Mouse (Mus musculus): ENCODE measurements around the gene Allc. TPM values are rescaled to one million over a fixed set of nuclear protein-coding genes. Genes with fewer than 3 reads are reported as not detected.

The Allc gene
- polyA plus RNA-seq, 1 experiment from 2014 or later: not detected

DNA sequence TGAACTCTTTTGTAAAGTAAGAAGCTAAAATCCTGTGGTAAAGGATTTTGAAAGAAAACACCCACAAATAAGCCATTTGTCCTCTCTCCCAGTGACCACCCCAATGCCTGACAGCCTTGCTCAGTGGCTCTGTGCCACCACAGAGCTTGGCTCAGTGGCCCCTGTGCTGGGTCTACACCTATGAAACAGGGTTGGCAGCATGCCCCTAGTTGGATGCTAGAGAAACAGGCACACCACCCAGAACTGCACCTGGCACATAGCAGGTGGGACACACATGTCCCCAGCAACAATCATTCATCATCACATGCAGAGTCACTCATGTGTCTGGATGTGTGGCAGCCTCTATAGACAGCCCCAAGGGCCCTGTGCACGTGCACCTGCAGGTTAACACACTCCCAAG is 21.2 kb upstream of the Allc start:
- Histone ChIP-seq H3K4me2 (ENCODE audit: low read length) (no peak overlapping the region), H3K27me3 (ENCODE audit: insufficient read depth, low read length) (no peaks in the 10 kb centered on the region), H3K4me3 (replicated peaks; ENCODE audit: low read depth, low read length) (no peak overlapping the region), H3K36me3 (ENCODE audit: insufficient read depth, low read length) (no peaks in the 10 kb centered on the region), H3K9me3 (replicated peaks; ENCODE audit: low read length) (no peaks in the 10 kb centered on the region), H3K4me1 (replicated peaks; ENCODE audit: insufficient read depth, low read length) (no peaks in the 10 kb centered on the region), H3K9ac (ENCODE audit: low read depth, low read length) (no peak overlapping the region), H3K27ac (no peak overlapping the region)
- DNase-seq (ENCODE audit: low spot score): no peak
- ATAC-seq (replicated peaks; ENCODE audit: low FRiP score, low read depth): no peak
- WGBS: 36% methylated on average over 1 of the region's 1 CpGs
- TF ChIP-seq CTCF (IDR thresholded peaks at IDR 0.05; ENCODE audit: low read depth): no peak

DNA sequence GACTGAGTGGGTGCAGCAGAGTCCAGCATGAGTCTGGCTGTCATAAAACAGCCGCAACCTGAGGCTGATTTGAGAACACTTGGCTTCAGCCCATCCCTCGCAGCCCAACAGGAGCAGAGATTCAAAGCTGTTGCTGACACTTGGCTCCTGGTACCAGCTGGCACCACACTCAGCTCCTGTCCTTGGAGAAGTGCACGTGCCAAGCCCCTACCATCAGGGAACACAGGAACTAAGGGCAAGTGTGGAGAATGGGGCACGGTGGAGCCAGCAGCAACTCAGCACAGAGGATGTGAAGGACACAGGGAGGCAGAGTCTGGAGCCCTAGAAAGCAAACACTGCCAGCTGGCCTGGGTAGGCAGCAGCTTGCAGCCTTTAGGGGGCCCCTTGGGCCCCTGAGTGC is 19.9 kb upstream of the Allc start:
- TF ChIP-seq CTCF (IDR thresholded peaks at IDR 0.05; ENCODE audit: low read depth): no peak
- H3K9ac ChIP-seq (ENCODE audit: low read depth, low read length): no peak overlapping the region
- no peaks in the 10 kb centered on the region for H3K4me1 ChIP-seq (replicated peaks; ENCODE audit: insufficient read depth, low read length)
- no peak overlapping the region for H3K4me3 ChIP-seq (replicated peaks; ENCODE audit: low read depth, low read length)
- no peak overlapping the region for H3K4me2 ChIP-seq (ENCODE audit: low read length)
- H3K36me3 ChIP-seq (ENCODE audit: insufficient read depth, low read length): no peaks in the 10 kb centered on the region
- H3K9me3 ChIP-seq (replicated peaks; ENCODE audit: low read length): no peaks in the 10 kb centered on the region
- H3K27ac ChIP-seq: no peak overlapping the region
- no peak for ATAC-seq (replicated peaks; ENCODE audit: low FRiP score, low read depth)
- 14% methylated on average over 4 of the region's 4 CpGs for WGBS
- DNase-seq (ENCODE audit: low spot score): no peak
- H3K27me3 ChIP-seq (ENCODE audit: insufficient read depth, low read length): no peaks in the 10 kb centered on the region

DNA sequence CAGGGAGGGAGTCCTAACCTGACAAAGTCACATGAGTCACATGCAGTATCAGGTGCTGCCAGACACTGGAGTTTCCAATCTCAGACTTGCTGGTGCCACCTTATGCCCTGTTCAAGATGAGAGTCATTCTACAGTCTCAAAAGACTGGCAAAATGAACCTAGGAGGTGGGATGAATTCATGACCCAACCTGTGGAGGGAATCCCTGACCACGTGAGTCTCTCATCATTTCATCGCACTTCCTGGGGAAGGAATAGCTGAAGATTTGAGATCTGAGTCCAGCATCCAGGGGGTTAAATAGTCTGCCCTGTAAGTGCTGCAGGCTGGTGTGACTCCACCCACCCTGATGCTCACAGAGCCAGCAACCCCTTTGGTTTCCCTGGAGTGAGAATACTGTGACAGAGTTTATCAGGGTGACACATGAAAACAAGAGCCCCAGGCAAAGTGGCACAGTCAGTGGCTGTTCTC is 16.2 kb upstream of the Allc start:
- Histone ChIP-seq H3K9me3 (replicated peaks; ENCODE audit: low read length) (no peaks in the 10 kb centered on the region), H3K4me2 (ENCODE audit: low read length) (no peak overlapping the region), H3K27ac (no peak overlapping the region), H3K4me1 (replicated peaks; ENCODE audit: insufficient read depth, low read length) (no peaks in the 10 kb centered on the region), H3K4me3 (replicated peaks; ENCODE audit: low read depth, low read length) (no peak overlapping the region), H3K9ac (ENCODE audit: low read depth, low read length) (no peak overlapping the region), H3K27me3 (ENCODE audit: insufficient read depth, low read length) (no peaks in the 10 kb centered on the region), H3K36me3 (ENCODE audit: insufficient read depth, low read length) (no peaks in the 10 kb centered on the region)
- 47% methylated on average over 2 of the region's 2 CpGs for WGBS
- TF ChIP-seq CTCF (IDR thresholded peaks at IDR 0.05; ENCODE audit: low read depth): no peak
- DNase-seq (ENCODE audit: low spot score) (no peak), ATAC-seq (replicated peaks; ENCODE audit: low FRiP score, low read depth) (no peak)

DNA sequence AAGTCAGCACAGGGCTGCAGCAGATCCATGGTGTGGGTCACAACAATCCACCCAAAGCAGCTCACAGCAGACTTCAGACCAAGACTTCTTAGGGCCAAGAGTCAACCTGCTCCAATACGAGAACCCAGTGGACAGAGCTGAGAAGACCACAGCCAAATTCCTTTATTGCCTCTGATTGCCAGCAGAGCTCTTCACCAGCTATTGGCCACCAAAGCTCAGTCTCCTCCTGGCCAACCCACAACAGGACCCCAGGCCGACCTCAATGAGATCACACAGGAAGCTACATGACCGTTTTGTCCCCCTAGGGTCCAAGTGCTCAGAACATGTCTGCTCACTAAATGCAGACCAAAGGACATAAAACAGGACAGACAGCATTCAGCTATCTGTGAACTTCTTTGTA is 15.8 kb upstream of the Allc start:
- Histone ChIP-seq H3K9me3 (replicated peaks; ENCODE audit: low read length) (no peaks in the 10 kb centered on the region), H3K4me3 (replicated peaks; ENCODE audit: low read depth, low read length) (no peak overlapping the region), H3K4me2 (ENCODE audit: low read length) (no peak overlapping the region), H3K4me1 (replicated peaks; ENCODE audit: insufficient read depth, low read length) (no peaks in the 10 kb centered on the region), H3K36me3 (ENCODE audit: insufficient read depth, low read length) (no peaks in the 10 kb centered on the region), H3K9ac (ENCODE audit: low read depth, low read length) (no peak overlapping the region), H3K27ac (no peak overlapping the region), H3K27me3 (ENCODE audit: insufficient read depth, low read length) (no peaks in the 10 kb centered on the region)
- ATAC-seq (replicated peaks; ENCODE audit: low FRiP score, low read depth): no peak
- no peak for TF ChIP-seq CTCF (IDR thresholded peaks at IDR 0.05; ENCODE audit: low read depth)
- DNase-seq (ENCODE audit: low spot score): no peak
- 32% methylated on average over 3 of the region's 3 CpGs for WGBS

DNA sequence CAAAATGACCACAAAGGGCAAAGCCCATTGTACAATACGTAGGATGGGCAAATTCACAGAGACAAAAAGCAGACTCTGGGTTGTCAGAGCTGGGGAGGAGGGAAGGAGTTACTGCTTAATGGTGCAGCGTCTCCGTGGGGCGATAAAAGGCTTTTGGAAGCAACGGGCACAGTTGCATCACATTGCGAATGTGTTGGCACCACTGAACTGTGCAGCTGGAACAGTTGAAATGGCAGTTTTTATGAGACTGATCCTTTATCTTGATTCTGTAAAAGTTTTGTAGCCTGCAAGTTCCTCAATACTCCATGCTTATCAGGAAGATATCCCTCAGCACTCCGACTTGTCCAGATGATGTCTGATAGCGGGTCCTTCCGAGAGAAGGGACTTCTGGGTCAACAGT is 15.4 kb upstream of the Allc start:
- ATAC-seq (replicated peaks; ENCODE audit: low FRiP score, low read depth) (no peak), DNase-seq (ENCODE audit: low spot score) (no peak)
- no peak overlapping the region for H3K27ac ChIP-seq
- WGBS: 60% methylated on average over 9 of the region's 9 CpGs
- H3K9ac ChIP-seq (ENCODE audit: low read depth, low read length): no peak overlapping the region
- H3K36me3 ChIP-seq (ENCODE audit: insufficient read depth, low read length): no peaks in the 10 kb centered on the region
- H3K27me3 ChIP-seq (ENCODE audit: insufficient read depth, low read length): no peaks in the 10 kb centered on the region
- no peaks in the 10 kb centered on the region for H3K4me1 ChIP-seq (replicated peaks; ENCODE audit: insufficient read depth, low read length)
- H3K4me2 ChIP-seq (ENCODE audit: low read length): no peak overlapping the region
- no peaks in the 10 kb centered on the region for H3K9me3 ChIP-seq (replicated peaks; ENCODE audit: low read length)
- TF ChIP-seq CTCF (IDR thresholded peaks at IDR 0.05; ENCODE audit: low read depth): no peak
- no peak overlapping the region for H3K4me3 ChIP-seq (replicated peaks; ENCODE audit: low read depth, low read length)

DNA sequence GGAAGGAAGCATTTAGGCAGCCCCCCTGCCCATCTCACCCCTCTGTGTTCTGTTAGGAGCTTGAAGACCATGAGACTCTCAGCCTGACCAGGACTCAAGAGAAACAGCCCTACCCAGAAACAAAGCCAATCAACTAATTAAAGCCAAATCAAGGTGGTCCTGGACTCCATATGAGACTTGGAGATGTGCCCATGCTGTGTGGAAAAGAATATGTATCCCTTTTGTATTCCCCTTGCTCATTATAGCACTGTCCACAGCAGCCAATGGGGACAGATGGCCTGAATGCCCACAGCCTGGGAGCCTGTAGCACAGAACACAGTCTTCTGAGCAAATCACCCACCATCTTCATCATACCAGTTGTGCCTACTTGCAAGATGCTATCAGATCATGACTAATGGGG is 14.5 kb upstream of the Allc start:
- DNase-seq (ENCODE audit: low spot score) (no peak), ATAC-seq (replicated peaks; ENCODE audit: low FRiP score, low read depth) (no peak)
- no peak for TF ChIP-seq CTCF (IDR thresholded peaks at IDR 0.05; ENCODE audit: low read depth)
- no peaks in the 10 kb centered on the region for H3K36me3 ChIP-seq (ENCODE audit: insufficient read depth, low read length)
- no peaks in the 10 kb centered on the region for H3K27me3 ChIP-seq (ENCODE audit: insufficient read depth, low read length)
- no peak overlapping the region for H3K27ac ChIP-seq
- H3K9ac ChIP-seq (ENCODE audit: low read depth, low read length): no peak overlapping the region
- H3K9me3 ChIP-seq (replicated peaks; ENCODE audit: low read length): no peaks in the 10 kb centered on the region
- no peaks in the 10 kb centered on the region for H3K4me1 ChIP-seq (replicated peaks; ENCODE audit: insufficient read depth, low read length)
- no peak overlapping the region for H3K4me2 ChIP-seq (ENCODE audit: low read length)
- no peak overlapping the region for H3K4me3 ChIP-seq (replicated peaks; ENCODE audit: low read depth, low read length)

DNA sequence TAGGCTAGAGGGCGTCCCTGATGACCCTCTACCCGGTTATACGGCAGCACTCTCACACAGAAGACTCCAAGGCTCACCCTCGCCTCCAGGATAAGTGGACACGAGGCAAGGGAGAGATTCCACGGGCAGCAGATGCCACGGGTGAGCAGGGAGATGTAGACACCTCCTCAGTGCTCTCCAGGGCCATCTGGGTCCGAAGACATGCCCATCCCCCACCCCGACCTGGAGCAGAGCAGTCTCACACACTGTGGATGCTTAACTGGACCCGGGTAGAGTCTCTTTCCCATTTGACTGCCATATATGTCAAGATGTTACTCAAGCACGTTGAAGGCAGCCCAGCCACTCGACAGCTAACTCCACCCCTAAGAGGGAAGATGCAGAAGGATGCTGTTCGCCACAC is 8.1 kb upstream of the Allc start:
- H3K4me1 ChIP-seq (replicated peaks; ENCODE audit: insufficient read depth, low read length): peaks cover 7% of the 10 kb centered on the region; the same call in 1 of the 2 replicates
- H3K9ac ChIP-seq (ENCODE audit: low read depth, low read length): no peak overlapping the region
- H3K36me3 ChIP-seq (ENCODE audit: insufficient read depth, low read length): no peaks in the 10 kb centered on the region
- ATAC-seq (replicated peaks; ENCODE audit: low FRiP score, low read depth) (no peak), DNase-seq (ENCODE audit: low spot score) (no peak)
- H3K4me2 ChIP-seq (ENCODE audit: low read length): no peak overlapping the region
- H3K4me3 ChIP-seq (replicated peaks; ENCODE audit: low read depth, low read length): no peak overlapping the region
- H3K27ac ChIP-seq: no peak overlapping the region
- H3K9me3 ChIP-seq (replicated peaks; ENCODE audit: low read length): no peaks in the 10 kb centered on the region
- no peaks in the 10 kb centered on the region for H3K27me3 ChIP-seq (ENCODE audit: insufficient read depth, low read length)
- no peak for TF ChIP-seq CTCF (IDR thresholded peaks at IDR 0.05; ENCODE audit: low read depth)
- WGBS: 42% methylated on average over 13 of the region's 13 CpGs

All from kidney, postnatal 0 days (tissue).